Mouse (Mus musculus): Measurements from ENCODE around the gene Dok3. TPM values are rescaled to one million over a fixed set of nuclear protein-coding genes. Genes with fewer than 3 reads are reported as not detected.

The Dok3 gene
- polyA plus RNA-seq, 1 experiment = 25.7 TPM

DNA sequence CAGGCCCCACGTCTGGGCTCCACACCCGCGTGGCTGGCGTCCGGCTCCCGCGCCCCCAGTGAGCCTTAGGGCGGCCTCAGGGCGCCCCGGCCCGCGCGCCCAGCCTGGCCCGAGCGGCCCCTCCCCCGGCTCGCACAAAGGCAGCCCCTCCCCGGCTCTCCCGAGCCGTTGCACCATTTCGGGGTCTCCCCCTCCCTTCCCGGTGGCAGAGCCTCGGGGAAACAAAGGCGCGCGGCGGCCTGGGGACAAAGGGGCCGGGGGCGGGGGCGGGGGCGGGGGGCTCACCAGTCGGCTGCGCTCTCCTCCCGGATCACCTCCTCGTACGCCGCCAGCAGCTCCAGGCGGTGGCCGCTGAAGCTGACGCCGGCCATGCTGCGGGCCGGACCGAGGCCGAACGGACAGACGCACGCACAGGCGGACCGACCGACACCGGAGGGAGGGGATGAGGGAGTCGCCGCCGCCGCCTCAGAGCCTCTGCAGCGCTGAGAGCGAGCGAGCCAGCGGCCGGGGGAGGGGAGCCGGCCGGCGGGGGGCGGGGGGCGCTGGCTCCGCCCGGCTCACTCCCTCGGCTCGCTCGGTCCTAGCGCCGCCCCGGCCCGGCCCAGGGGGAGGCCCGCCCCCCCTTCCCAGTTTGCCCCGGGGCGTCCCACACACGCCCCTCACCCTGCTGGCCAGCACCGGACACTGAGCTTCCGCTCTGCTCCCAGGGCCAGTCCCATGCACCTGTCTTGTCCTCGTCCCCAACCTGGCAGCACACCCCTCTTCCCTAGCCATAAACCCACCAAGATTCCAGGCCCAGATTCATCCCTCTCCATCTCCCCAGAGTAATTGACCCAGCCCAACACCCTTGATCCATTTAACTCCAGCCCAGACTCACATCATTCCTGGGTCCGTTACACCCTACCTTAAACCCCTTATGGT, 41.3 kb downstream of the Dok3 start, which contains the start of gene Dbn1:
TSS of gene Dbn1 (minus strand) at position 534 of the 921 bp plus-strand sequence.
- H3K4me3 ChIP-seq (ENCODE audit: low read depth, low read length) = peak within 1 kb of the TSS; percentile 71
- no peaks in the 10 kb centered on the region for H3K36me3 ChIP-seq (ENCODE audit: control insufficient read depth, insufficient read depth, low read length)
- 5% methylated on average over 70 of the region's 83 CpGs for WGBS
- H3K27me3 ChIP-seq (ENCODE audit: control insufficient read depth, insufficient read depth, low read length) = peaks cover 30% of the 10 kb centered on the region
- TF ChIP-seq CTCF (IDR thresholded peaks at IDR 0.05; ENCODE audit: extremely low read depth, insufficient read length, insufficient replicate concordance, low read depth, low read length) (no peak), POLR2A (IDR thresholded peaks at IDR 0.05; ENCODE audit: low read depth, low read length) (no peak)
- peaks cover 5% of the 10 kb centered on the region; the same call in 1 of the 2 replicates for H3K4me1 ChIP-seq (ENCODE audit: control insufficient read depth, insufficient read depth, insufficient read length, low read length)
- no peak within 1 kb of the TSS for H3K27ac ChIP-seq (ENCODE audit: insufficient read depth, low read depth, low read length)

DNA sequence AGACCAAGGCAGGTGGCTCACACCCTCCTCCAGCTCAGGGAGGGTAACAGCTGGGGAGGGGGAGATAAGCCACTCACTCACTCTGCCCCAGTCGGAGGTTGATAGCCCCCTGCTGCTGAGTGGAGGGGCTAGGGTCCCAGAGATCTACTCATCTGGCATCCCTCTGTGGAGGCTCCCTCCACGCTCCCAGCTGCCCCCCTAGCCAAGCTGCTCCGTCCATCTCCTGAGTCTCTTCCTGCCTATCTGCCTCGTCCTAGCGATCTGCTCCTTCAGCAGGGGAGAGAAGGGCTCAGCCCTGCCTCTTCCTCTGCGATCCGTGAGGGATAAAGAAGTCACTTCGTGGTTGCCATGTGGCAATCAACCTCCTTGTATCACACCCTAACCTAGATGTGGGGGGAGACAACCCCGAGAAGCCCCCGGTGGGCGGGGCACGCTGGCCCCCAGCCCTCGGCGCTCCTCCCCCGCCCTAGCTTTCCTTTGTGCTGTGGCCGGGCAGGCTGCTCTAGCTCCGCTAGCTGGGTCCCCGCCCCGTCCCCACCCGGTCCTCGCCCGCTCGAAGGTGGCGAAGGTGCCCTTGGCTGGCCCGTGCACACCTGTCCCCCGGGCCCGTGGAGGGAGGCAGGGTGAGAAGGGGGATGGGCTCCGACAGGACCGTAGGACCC, 42.0 kb downstream of the Dok3 start:
- Histone ChIP-seq H3K4me3 (ENCODE audit: low read depth, low read length) (peak overlapping the region; percentile 71), H3K36me3 (ENCODE audit: control insufficient read depth, insufficient read depth, low read length) (no peaks in the 10 kb centered on the region), H3K27me3 (ENCODE audit: control insufficient read depth, insufficient read depth, low read length) (peaks cover 30% of the 10 kb centered on the region), H3K4me1 (ENCODE audit: control insufficient read depth, insufficient read depth, insufficient read length, low read length) (peaks cover 7% of the 10 kb centered on the region), H3K27ac (ENCODE audit: insufficient read depth, low read depth, low read length) (no peak overlapping the region)
- no peak for TF ChIP-seq CTCF (IDR thresholded peaks at IDR 0.05; ENCODE audit: extremely low read depth, insufficient read length, insufficient replicate concordance, low read depth, low read length)
- WGBS = 2% methylated on average over 29 of the region's 29 CpGs

DNA sequence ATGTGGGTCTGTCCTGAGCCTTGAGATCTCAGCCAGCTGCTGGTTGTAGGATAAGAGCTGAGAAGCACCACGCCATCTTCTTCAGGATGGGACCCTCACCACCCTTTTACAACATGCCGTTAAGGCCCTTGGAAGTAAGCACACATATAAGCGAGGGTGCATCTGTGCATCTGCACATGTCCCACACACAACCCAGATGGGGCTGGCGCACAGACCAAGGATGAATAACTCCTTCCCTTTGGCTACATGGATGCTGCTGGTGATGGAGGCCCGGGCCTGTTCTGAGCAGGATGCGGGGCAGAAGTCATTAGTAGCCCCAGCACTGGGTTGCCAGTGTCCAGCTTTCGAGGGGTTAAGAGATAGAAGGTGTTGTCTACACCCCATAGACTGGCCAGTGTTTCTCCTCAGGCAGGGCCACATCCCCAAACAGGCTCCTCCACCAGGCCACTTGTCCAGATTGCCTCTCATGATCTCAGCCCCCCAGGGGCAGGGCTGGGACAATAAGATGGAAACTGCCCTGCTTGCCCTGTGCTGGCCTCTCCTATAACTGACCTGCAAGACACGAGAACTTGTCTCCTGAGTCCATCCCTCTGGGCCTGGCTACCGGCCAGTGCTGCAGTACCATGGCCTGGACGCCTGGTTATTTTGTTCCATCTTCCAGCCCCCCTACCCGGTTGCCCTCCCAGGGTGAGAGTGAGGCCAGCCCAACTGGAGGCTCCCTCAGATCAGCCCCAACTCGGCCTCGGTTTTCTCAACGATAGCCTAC, 42.9 kb downstream of the Dok3 start:
- peaks cover 7% of the 10 kb centered on the region for H3K4me1 ChIP-seq (ENCODE audit: control insufficient read depth, insufficient read depth, insufficient read length, low read length)
- WGBS = 56% methylated on average over 14 of the region's 14 CpGs
- no peak overlapping the region for H3K4me3 ChIP-seq (ENCODE audit: low read depth, low read length)
- H3K27me3 ChIP-seq (ENCODE audit: control insufficient read depth, insufficient read depth, low read length) = peaks cover 30% of the 10 kb centered on the region
- no peaks in the 10 kb centered on the region for H3K36me3 ChIP-seq (ENCODE audit: control insufficient read depth, insufficient read depth, low read length)
- TF ChIP-seq CTCF (IDR thresholded peaks at IDR 0.05; ENCODE audit: extremely low read depth, insufficient read length, insufficient replicate concordance, low read depth, low read length) (no peak), POLR2A (IDR thresholded peaks at IDR 0.05; ENCODE audit: low read depth, low read length) (no peak)
- no peak overlapping the region for H3K27ac ChIP-seq (ENCODE audit: insufficient read depth, low read depth, low read length)

DNA sequence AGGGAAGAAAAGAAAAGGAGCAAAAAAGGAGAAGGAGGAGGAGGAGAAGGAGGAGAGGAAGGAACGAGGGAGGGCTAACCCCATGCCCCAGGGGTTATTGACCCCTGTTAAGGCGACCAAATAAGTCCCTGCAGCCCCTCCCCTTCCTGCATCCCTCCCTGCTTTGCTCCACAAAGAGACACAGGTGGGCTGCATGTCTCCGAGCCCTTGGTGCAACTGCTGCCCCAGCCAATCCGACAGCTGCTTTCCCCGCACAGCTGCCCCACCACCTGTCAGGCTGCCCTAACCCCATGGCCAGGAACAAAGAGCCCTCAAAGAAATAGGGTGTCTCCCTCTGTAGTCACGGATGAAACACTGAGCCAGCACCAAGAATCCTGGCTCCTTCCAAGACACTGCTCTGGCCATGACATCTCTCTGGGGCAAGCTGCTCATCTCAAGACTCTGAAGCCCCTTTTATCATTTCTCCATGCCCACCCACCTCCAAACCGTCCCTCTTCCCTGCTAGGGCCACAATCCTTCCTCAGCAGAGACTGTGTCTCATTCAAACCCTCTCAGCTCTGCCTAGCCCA, 44.5 kb downstream of the Dok3 start:
- TF ChIP-seq CTCF (IDR thresholded peaks at IDR 0.05; ENCODE audit: extremely low read depth, insufficient read length, insufficient replicate concordance, low read depth, low read length) (no peak), POLR2A (IDR thresholded peaks at IDR 0.05; ENCODE audit: low read depth, low read length) (no peak)
- Histone ChIP-seq H3K27me3 (ENCODE audit: control insufficient read depth, insufficient read depth, low read length) (peaks cover 30% of the 10 kb centered on the region), H3K36me3 (ENCODE audit: control insufficient read depth, insufficient read depth, low read length) (no peaks in the 10 kb centered on the region), H3K27ac (ENCODE audit: insufficient read depth, low read depth, low read length) (no peak overlapping the region), H3K4me1 (ENCODE audit: control insufficient read depth, insufficient read depth, insufficient read length, low read length) (peaks cover 7% of the 10 kb centered on the region), H3K4me3 (ENCODE audit: low read depth, low read length) (no peak overlapping the region)
- 44% methylated on average over 7 of the region's 7 CpGs for WGBS

DNA sequence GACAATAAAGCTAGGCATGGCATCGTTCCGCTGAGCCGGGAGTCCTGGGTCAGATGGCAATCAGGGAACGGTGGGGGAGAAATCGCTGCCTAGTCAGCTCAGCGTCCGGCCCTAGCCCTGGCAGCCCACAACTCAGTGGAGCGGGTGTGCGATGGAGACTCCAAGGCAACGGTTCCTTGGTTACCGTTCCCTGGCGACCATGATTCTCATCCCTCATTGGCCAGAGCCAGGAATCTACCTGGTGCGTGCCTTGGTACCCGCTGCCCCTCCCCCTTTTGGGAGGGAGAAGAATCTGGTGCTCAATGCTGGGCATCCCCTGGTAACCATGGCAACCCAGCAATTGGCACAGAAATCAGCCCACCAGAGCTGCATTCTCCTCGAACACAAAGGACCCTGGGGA, 45.5 kb downstream of the Dok3 start:
- TF ChIP-seq POLR2A (IDR thresholded peaks at IDR 0.05; ENCODE audit: low read depth, low read length) = no peak
- TF ChIP-seq CTCF (IDR thresholded peaks at IDR 0.05; ENCODE audit: extremely low read depth, insufficient read length, insufficient replicate concordance, low read depth, low read length) = no peak
- WGBS = 56% methylated on average over 15 of the region's 15 CpGs

DNA sequence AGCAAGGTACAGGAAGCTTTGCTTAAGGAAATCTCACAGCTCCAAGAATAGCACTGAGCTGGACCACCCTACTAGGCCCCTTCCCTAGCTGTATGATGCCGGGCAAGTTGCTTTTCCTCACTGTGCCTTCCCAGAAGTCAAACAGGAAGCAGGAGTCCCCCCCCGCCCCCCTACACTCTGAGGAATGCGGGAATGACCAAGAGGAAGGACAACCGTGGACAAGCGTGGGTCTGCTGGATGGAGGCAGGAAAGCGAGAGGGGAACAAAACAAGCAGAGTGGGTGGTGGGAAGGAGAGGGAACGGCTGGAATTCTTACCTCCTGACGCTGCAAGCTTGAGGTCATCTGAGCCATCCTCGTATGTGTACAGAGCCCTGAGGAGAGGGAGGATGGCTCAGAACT, 46.0 kb downstream of the Dok3 start:
- Histone ChIP-seq H3K27ac (ENCODE audit: insufficient read depth, low read depth, low read length) (peak overlapping the region; percentile 49), H3K4me1 (ENCODE audit: control insufficient read depth, insufficient read depth, insufficient read length, low read length) (peaks cover 8% of the 10 kb centered on the region)
- WGBS = 59% methylated on average over 9 of the region's 9 CpGs

More for the DNA sequence above, 45.5 kb downstream of the Dok3 start:
- Histone ChIP-seq H3K27ac (ENCODE audit: insufficient read depth, low read depth, low read length) (no peak overlapping the region; the same call in 1 of the 2 replicates), H3K4me1 (ENCODE audit: control insufficient read depth, insufficient read depth, insufficient read length, low read length) (peaks cover 7% of the 10 kb centered on the region), H3K4me3 (ENCODE audit: low read depth, low read length) (no peak overlapping the region), H3K27me3 (ENCODE audit: control insufficient read depth, insufficient read depth, low read length) (peaks cover 23% of the 10 kb centered on the region), H3K36me3 (ENCODE audit: control insufficient read depth, insufficient read depth, low read length) (no peaks in the 10 kb centered on the region)

More for the DNA sequence above, 46.0 kb downstream of the Dok3 start:
- Histone ChIP-seq H3K27me3 (ENCODE audit: control insufficient read depth, insufficient read depth, low read length) (peaks cover 18% of the 10 kb centered on the region), H3K4me3 (ENCODE audit: low read depth, low read length) (no peak overlapping the region), H3K36me3 (ENCODE audit: control insufficient read depth, insufficient read depth, low read length) (no peaks in the 10 kb centered on the region)
- no peak for TF ChIP-seq POLR2A (IDR thresholded peaks at IDR 0.05; ENCODE audit: low read depth, low read length)
- TF ChIP-seq CTCF (IDR thresholded peaks at IDR 0.05; ENCODE audit: extremely low read depth, insufficient read length, insufficient replicate concordance, low read depth, low read length) = no peak
